ENCODE assay signal across 14 mouse cellular contexts in genomic region chr3:144411650-144412278, GRCm38 (mm10).
A peak's percentile ranks its signal among the peaks of the same experiment; 100 is the strongest.
DNase-seq lines count a peak whose midpoint lies in the region; ATAC-seq and TF ChIP-seq lines count a peak whose summit lies in the region.
"Had no signal": no experiment of that assay in that cellular context is flagged by ENCODE, and none has a peak within 500 bp of the region (broad histone marks: within the 10 kb centered on the region; RNA-seq: fewer than 3 reads in every experiment).

No protein-coding gene starts in this region.

- peaks cover 11% of the 10 kb centered on the region; the same call in 1 of the 2 replicates for H3K4me1 ChIP-seq in lung, embryonic 16.5 days (replicated peaks; ENCODE audit: control insufficient read depth, insufficient read depth, low read length)
- H3K4me1 ChIP-seq in lung, adult 2 months (ENCODE audit: control insufficient read depth, insufficient read depth, low read length) = no peaks in the 10 kb centered on the region
- H3K4me1 ChIP-seq in embryonic facial prominence, embryonic 11.5 days (ENCODE audit: control insufficient read depth, insufficient read depth, low read length) = peaks cover 4% of the 10 kb centered on the region
- H3K4me1 ChIP-seq in forebrain, postnatal 0 days (ENCODE audit: insufficient read depth) = peaks cover 14% of the 10 kb centered on the region
- 0 out of 2 replicates have a peak, but pooled peaks cover 7% of the 10 kb centered on the region for H3K4me1 ChIP-seq in intestine, postnatal 0 days (replicated peaks; ENCODE audit: control insufficient read depth, insufficient read depth, low read length)
- H3K4me1 ChIP-seq: liver, embryonic 15.5 days had no signal

- H3K27ac ChIP-seq in lung, embryonic 16.5 days (ENCODE audit: low read length) = no peak overlapping the region
- H3K27ac ChIP-seq in embryonic facial prominence, embryonic 11.5 days (replicated peaks; ENCODE audit: low read depth, low read length) = no peak overlapping the region
- peak overlapping the region; percentile 46 for H3K27ac ChIP-seq in forebrain, postnatal 0 days (ENCODE audit: low read depth, low read length)
- H3K27ac ChIP-seq in intestine, postnatal 0 days (ENCODE audit: low read depth, low read length) = no peak overlapping the region
- H3K27ac ChIP-seq: heart, embryonic 10.5 days; limb, embryonic 12.5 days; liver, embryonic 15.5 days had no signal

- TF ChIP-seq POLR2A in lung, adult 2 months (IDR thresholded peaks at IDR 0.05; ENCODE audit: borderline replicate concordance, extremely low read depth, low read depth, low read length) = no peak

- peaks cover 3% of the 10 kb centered on the region; the same call in 1 of the 2 replicates for H3K9me3 ChIP-seq in lung, embryonic 16.5 days (ENCODE audit: control insufficient read depth, low read length)
- H3K9me3 ChIP-seq in embryonic facial prominence, embryonic 11.5 days (replicated peaks; ENCODE audit: control insufficient read depth, low read length) = peaks cover 4% of the 10 kb centered on the region; the same call in 1 of the 2 replicates
- no peaks in the 10 kb centered on the region for H3K9me3 ChIP-seq in forebrain, postnatal 0 days (ENCODE audit: low read length)
- no peaks in the 10 kb centered on the region for H3K9me3 ChIP-seq in intestine, postnatal 0 days (ENCODE audit: control insufficient read depth)
- H3K9me3 ChIP-seq: heart, embryonic 10.5 days; limb, embryonic 12.5 days; liver, embryonic 15.5 days had no signal

- H3K4me3 ChIP-seq in lung, embryonic 16.5 days (ENCODE audit: low read length) = no peak overlapping the region
- no peak overlapping the region for H3K4me3 ChIP-seq in lung, adult 2 months (replicated peaks; ENCODE audit: extremely low read depth, low read depth, low read length)
- H3K4me3 ChIP-seq in embryonic facial prominence, embryonic 11.5 days (ENCODE audit: low read depth, low read length) = no peak overlapping the region
- no peak overlapping the region for H3K4me3 ChIP-seq in forebrain, postnatal 0 days (ENCODE audit: low read depth, low read length)
- no peak overlapping the region for H3K4me3 ChIP-seq in intestine, postnatal 0 days (ENCODE audit: low read depth, low read length)
- H3K4me3 ChIP-seq: liver, embryonic 15.5 days; myocyte had no signal

- no peak for DNase-seq in lung, adult 2 months
- DNase-seq in ES-CJ7 (ENCODE audit: low read depth, low spot score) = peak; percentile 43
- DNase-seq in embryonic facial prominence, embryonic 11.5 days (ENCODE audit: low spot score) = peak; percentile 66
- DNase-seq in forebrain, postnatal 0 days = peak; percentile 25
- DNase-seq in right cerebral cortex, postnatal 14 days = no peak
- DNase-seq: cerebellum, postnatal 25 days; gastrocnemius, postnatal 10 days; kidney, postnatal 25 days had no signal

- H3K27me3 ChIP-seq in lung, embryonic 16.5 days (ENCODE audit: control insufficient read depth, insufficient read depth, low read depth, low read length) = no peaks in the 10 kb centered on the region
- H3K27me3 ChIP-seq in embryonic facial prominence, embryonic 11.5 days (ENCODE audit: control insufficient read depth, insufficient read depth, low read length) = no peaks in the 10 kb centered on the region
- H3K27me3 ChIP-seq in forebrain, postnatal 0 days (ENCODE audit: insufficient read depth, low read length) = no peaks in the 10 kb centered on the region
- no peaks in the 10 kb centered on the region for H3K27me3 ChIP-seq in intestine, postnatal 0 days (replicated peaks; ENCODE audit: control insufficient read depth, insufficient read depth, low read length)
- H3K27me3 ChIP-seq: limb, embryonic 12.5 days; liver, embryonic 15.5 days had no signal

- no peak overlapping the region for H3K4me2 ChIP-seq in lung, embryonic 16.5 days (ENCODE audit: low read depth, low read length)
- no peak overlapping the region for H3K4me2 ChIP-seq in embryonic facial prominence, embryonic 11.5 days (ENCODE audit: low read depth, low read length)
- H3K4me2 ChIP-seq in forebrain, postnatal 0 days (ENCODE audit: low read depth) = no peak overlapping the region
- no peak overlapping the region for H3K4me2 ChIP-seq in intestine, postnatal 0 days (replicated peaks; ENCODE audit: low read depth)
- H3K4me2 ChIP-seq: liver, embryonic 15.5 days had no signal

- no peaks in the 10 kb centered on the region for H3K36me3 ChIP-seq in lung, embryonic 16.5 days (ENCODE audit: control insufficient read depth, insufficient read depth, low read length)
- no peaks in the 10 kb centered on the region for H3K36me3 ChIP-seq in embryonic facial prominence, embryonic 11.5 days (replicated peaks; ENCODE audit: control insufficient read depth, insufficient read depth, low read depth, low read length)
- H3K36me3 ChIP-seq in forebrain, postnatal 0 days (ENCODE audit: insufficient read depth) = no peaks in the 10 kb centered on the region
- H3K36me3 ChIP-seq in intestine, postnatal 0 days (ENCODE audit: control insufficient read depth, insufficient read depth) = no peaks in the 10 kb centered on the region
- H3K36me3 ChIP-seq: limb, embryonic 12.5 days; liver, embryonic 15.5 days had no signal

- no peak for TF ChIP-seq CTCF in lung, adult 2 months (IDR thresholded peaks at IDR 0.05; ENCODE audit: insufficient read depth, low read length)
- TF ChIP-seq CTCF in forebrain, postnatal 0 days (IDR thresholded peaks at IDR 0.05; ENCODE audit: low read depth) = no peak
- TF ChIP-seq CTCF in intestine, postnatal 0 days (IDR thresholded peaks at IDR 0.05; ENCODE audit: low read depth) = no peak

- 17% methylated on average over 8 of the region's 8 CpGs for WGBS in lung, embryonic 16.5 days
- 30% methylated on average over 8 of the region's 8 CpGs for WGBS in lung, adult 2 months
- 9% methylated on average over 8 of the region's 8 CpGs for WGBS in embryonic facial prominence, embryonic 11.5 days
- WGBS in forebrain, postnatal 0 days = 20% methylated on average over 8 of the region's 8 CpGs
- 26% methylated on average over 8 of the region's 8 CpGs for WGBS in intestine, postnatal 0 days

- ATAC-seq in lung, embryonic 16.5 days (ENCODE audit: low read depth) = peak; percentile 65; the same call in 1 of the 2 replicates
- peak; percentile 45 for ATAC-seq in embryonic facial prominence, embryonic 11.5 days (replicated peaks; ENCODE audit: insufficient number of reproducible peaks, low FRiP score, low TSS enrichment, low read depth)
- no peak for ATAC-seq in forebrain, postnatal 0 days
- ATAC-seq in intestine, postnatal 0 days = no peak

- H3K9ac ChIP-seq in lung, embryonic 16.5 days (ENCODE audit: low read length) = no peak overlapping the region
- H3K9ac ChIP-seq in embryonic facial prominence, embryonic 11.5 days (replicated peaks; ENCODE audit: low read length) = no peak overlapping the region
- H3K9ac ChIP-seq in forebrain, postnatal 0 days = no peak overlapping the region
- no peak overlapping the region for H3K9ac ChIP-seq in intestine, postnatal 0 days (ENCODE audit: low read depth, low read length)
- H3K9ac ChIP-seq: limb, embryonic 12.5 days; liver, embryonic 15.5 days had no signal

Comparison
In these comparisons a context has a peak if more than half of its experiments do, and no peak if none do; other contexts are left out.
1. ATAC-seq: peak in lung, embryonic 16.5 days (single experiment) and embryonic facial prominence, embryonic 11.5 days (single experiment); none in forebrain, postnatal 0 days (single experiment) and intestine, postnatal 0 days (single experiment).
2. DNase-seq: peak in ES-CJ7 (single experiment), embryonic facial prominence, embryonic 11.5 days (single experiment) and forebrain, postnatal 0 days (single experiment); none in lung, adult 2 months (single experiment) and right cerebral cortex, postnatal 14 days (single experiment).